Mouse (Mus musculus) kidney, embryonic 16.5 days (tissue): ENCODE measurements around the gene Raf1. TPM values are rescaled to one million over a fixed set of nuclear protein-coding genes. Genes with fewer than 3 reads are reported as not detected.

ENCODE experiments used
- ATAC-seq: fragments of 200-750 bp; cut with Nextera tagmentation; 2 replicates; pipeline ENCODE4 v1.8.0; 2017; ENCODE audit warnings: moderate TSS enrichment; ENCODE audit not compliant: low FRiP score, low TSS enrichment
- H3K27ac ChIP-seq: fragments of 300-500 bp; sonication (generic); 2 replicates; pipeline ENCODE4 v1.5.1; 2014; ENCODE audit warnings: low read length
- H3K27me3 ChIP-seq: fragments of 300-500 bp; sonication (generic); 2 replicates; pipeline ENCODE4 v1.6.1; 2014; ENCODE audit warnings: low read length, control low read depth, mixed read lengths; ENCODE audit not compliant: insufficient read depth
- H3K36me3 ChIP-seq: fragments of 300-500 bp; sonication (generic); 2 replicates; pipeline ENCODE4 v1.6.1; 2014; ENCODE audit warnings: low read length, control low read depth, mixed read lengths; ENCODE audit not compliant: insufficient read depth
- H3K4me1 ChIP-seq: fragments of 300-500 bp; sonication (generic); 2 replicates; pipeline ENCODE4 v1.6.1; 2014; ENCODE audit warnings: low read length, control low read depth, mixed read lengths; ENCODE audit not compliant: insufficient read depth
- H3K4me2 ChIP-seq: fragments of 300-500 bp; sonication (generic); replicated peaks from 2 replicates; pipeline ENCODE4 v1.6.1; 2014; ENCODE audit warnings: low read depth, low read length
- H3K4me3 ChIP-seq: fragments of 300-500 bp; sonication (generic); 2 replicates; pipeline ENCODE4 v1.5.1; 2014; ENCODE audit warnings: mild to moderate bottlenecking, low read length
- H3K9ac ChIP-seq: fragments of 300-500 bp; sonication (generic); replicated peaks from 2 replicates; pipeline ENCODE4 v1.6.1; 2014; ENCODE audit warnings: low read length
- H3K9me3 ChIP-seq: fragments of 300-500 bp; sonication (generic); 2 replicates; pipeline ENCODE4 v1.6.1; 2016; ENCODE audit warnings: low read length, control low read depth
- WGBS: fragments of 180-500 bp; shearing (Covaris S2); extraction: QIAGEN DNeasy Blood & Tissue Kit; methylation state at CpG from one replicate; pipeline ENCODE4 v1.1.7; 2014; 5-methylcytosine and 5-hydroxymethylcytosine counted together
- polyA plus RNA-seq: library from polyadenylated mRNA; unstranded; fragments of >200 nt; fragmentation: Nextera tagmentation; extraction: Ambion mirVana; gene quantifications from 2 replicates; pipeline ENCODE4 v1.2.1, GENCODE M21; 2015

The Raf1 gene
- polyA plus RNA-seq, 1 experiment from 2014 or later, result 91.0 TPM

- Histone ChIP-seq H3K27me3 (no peaks in the 10 kb centered on the region), H3K27ac (no peak overlapping the region), H3K4me2 (no peak overlapping the region), H3K9ac (no peak overlapping the region), H3K36me3 (no peaks in the 10 kb centered on the region), H3K9me3 (no peaks in the 10 kb centered on the region), H3K4me1 (no peaks in the 10 kb centered on the region), H3K4me3 (no peak overlapping the region)
- ATAC-seq, result no peak
- 82% methylated on average over 17 of the region's 17 CpGs for WGBS
Measured at GRCm38 (mm10) chr6:115697739-115698558, 21.5 kb upstream of the Raf1 start.

- Histone ChIP-seq H3K4me2 (no peak overlapping the region), H3K9me3 (no peaks in the 10 kb centered on the region), H3K36me3 (no peaks in the 10 kb centered on the region), H3K27me3 (no peaks in the 10 kb centered on the region), H3K4me3 (no peak overlapping the region), H3K9ac (no peak overlapping the region), H3K27ac (no peak overlapping the region), H3K4me1 (no peaks in the 10 kb centered on the region)
- ATAC-seq, result no peak
- 87% methylated on average over 7 of the region's 7 CpGs for WGBS
Measured at GRCm38 (mm10) chr6:115696707-115697215, 20.3 kb upstream of the Raf1 start.

GRCm38 (mm10) chr6:115695124-115695523 lies 18.7 kb upstream of the Raf1 start:
- H3K27me3 ChIP-seq, result no peaks in the 10 kb centered on the region
- no peak overlapping the region for H3K4me2 ChIP-seq
- 45% methylated on average over 7 of the region's 7 CpGs for WGBS
- H3K27ac ChIP-seq, result no peak overlapping the region
- ATAC-seq, result no peak
- no peaks in the 10 kb centered on the region for H3K9me3 ChIP-seq
- H3K36me3 ChIP-seq, result no peaks in the 10 kb centered on the region
- H3K4me3 ChIP-seq, result no peak overlapping the region
- no peaks in the 10 kb centered on the region for H3K4me1 ChIP-seq
- H3K9ac ChIP-seq, result no peak overlapping the region

- Histone ChIP-seq H3K36me3 (no peaks in the 10 kb centered on the region), H3K27ac (no peak overlapping the region), H3K4me2 (no peak overlapping the region), H3K9me3 (no peaks in the 10 kb centered on the region), H3K4me3 (no peak overlapping the region), H3K9ac (no peak overlapping the region), H3K27me3 (no peaks in the 10 kb centered on the region), H3K4me1 (no peaks in the 10 kb centered on the region)
- 50% methylated on average over 9 of the region's 9 CpGs for WGBS
- no peak for ATAC-seq
Measured at GRCm38 (mm10) chr6:115694441-115694842, 18.0 kb upstream of the Raf1 start.

GRCm38 (mm10) chr6:115692963-115693730 lies 16.7 kb upstream of the Raf1 start:
- H3K9ac ChIP-seq, result no peak overlapping the region
- H3K4me1 ChIP-seq, result no peaks in the 10 kb centered on the region
- 67% methylated on average over 5 of the region's 5 CpGs for WGBS
- no peak overlapping the region for H3K4me2 ChIP-seq
- ATAC-seq, result no peak
- H3K36me3 ChIP-seq, result no peaks in the 10 kb centered on the region
- H3K4me3 ChIP-seq, result no peak overlapping the region
- no peaks in the 10 kb centered on the region for H3K9me3 ChIP-seq
- H3K27me3 ChIP-seq, result no peaks in the 10 kb centered on the region
- no peak overlapping the region for H3K27ac ChIP-seq

- Histone ChIP-seq H3K27me3 (no peaks in the 10 kb centered on the region), H3K4me1 (no peaks in the 10 kb centered on the region), H3K4me2 (no peak overlapping the region), H3K36me3 (no peaks in the 10 kb centered on the region), H3K9ac (no peak overlapping the region), H3K27ac (no peak overlapping the region), H3K4me3 (no peak overlapping the region), H3K9me3 (no peaks in the 10 kb centered on the region)
- 33% methylated on average over 9 of the region's 9 CpGs for WGBS
- no peak for ATAC-seq
Measured at GRCm38 (mm10) chr6:115692163-115692950, 15.9 kb upstream of the Raf1 start.

- Histone ChIP-seq H3K27ac (no peak overlapping the region), H3K4me1 (no peaks in the 10 kb centered on the region), H3K9me3 (peaks cover 7% of the 10 kb centered on the region; the same call in 1 of the 2 replicates), H3K9ac (no peak overlapping the region), H3K36me3 (no peaks in the 10 kb centered on the region), H3K4me2 (no peak overlapping the region), H3K4me3 (no peak overlapping the region), H3K27me3 (no peaks in the 10 kb centered on the region)
- no peak for ATAC-seq
- WGBS, result 92% methylated on average over 4 of the region's 4 CpGs
Measured at GRCm38 (mm10) chr6:115690105-115690504, 13.7 kb upstream of the Raf1 start.

- 88% methylated on average over 4 of the region's 4 CpGs for WGBS
- peaks cover 7% of the 10 kb centered on the region; the same call in 1 of the 2 replicates for H3K9me3 ChIP-seq
- H3K27ac ChIP-seq, result no peak overlapping the region
- no peak for ATAC-seq
- no peak overlapping the region for H3K9ac ChIP-seq
- no peaks in the 10 kb centered on the region for H3K36me3 ChIP-seq
- H3K4me2 ChIP-seq, result no peak overlapping the region
- no peaks in the 10 kb centered on the region for H3K4me1 ChIP-seq
- no peak overlapping the region for H3K4me3 ChIP-seq
- H3K27me3 ChIP-seq, result no peaks in the 10 kb centered on the region
Measured at GRCm38 (mm10) chr6:115688589-115688988, 12.2 kb upstream of the Raf1 start.

GRCm38 (mm10) chr6:115687753-115688152 lies 11.3 kb upstream of the Raf1 start:
- peaks cover 7% of the 10 kb centered on the region; the same call in 1 of the 2 replicates for H3K9me3 ChIP-seq
- WGBS, result 39% methylated on average over 3 of the region's 3 CpGs
- no peak overlapping the region for H3K9ac ChIP-seq
- H3K27me3 ChIP-seq, result no peaks in the 10 kb centered on the region
- no peak overlapping the region for H3K4me2 ChIP-seq
- H3K4me1 ChIP-seq, result no peaks in the 10 kb centered on the region
- no peak overlapping the region for H3K27ac ChIP-seq
- H3K4me3 ChIP-seq, result no peak overlapping the region
- no peaks in the 10 kb centered on the region for H3K36me3 ChIP-seq
- ATAC-seq, result no peak
